Mouse (Mus musculus) heart, embryonic 13.5 days (tissue): ENCODE data around the gene Klrb1b. TPM values are rescaled to one million over a fixed set of nuclear protein-coding genes. Genes with fewer than 3 reads are reported as not detected.
"Not testable (repeated sequence)": the region's sequence is repeated elsewhere in the genome, so short reads cannot be mapped to it uniquely, and the experiment has no call there.

Experiments
- ATAC-seq: fragments of 200-750 bp; cut with Nextera tagmentation; 2 replicates; pipeline ENCODE4 v1.8.0; 2017; ENCODE audit warnings: moderate TSS enrichment; ENCODE audit not compliant: insufficient number of reproducible peaks, low FRiP score, low TSS enrichment; ENCODE audit errors: extremely low read depth
- H3K27ac ChIP-seq: fragments of 300-500 bp; sonication (generic); replicated peaks from 2 replicates; pipeline ENCODE4 v1.5.1; 2015; ENCODE audit warnings: moderate library complexity, mild to moderate bottlenecking, inconsistent platforms
- H3K27me3 ChIP-seq: fragments of 300-500 bp; sonication (generic); replicated peaks from 2 replicates; pipeline ENCODE4 v1.6.1; 2015; ENCODE audit warnings: mild to moderate bottlenecking, inconsistent platforms
- H3K36me3 ChIP-seq: fragments of 300-500 bp; sonication (generic); 2 replicates; pipeline ENCODE4 v1.6.1; 2015; ENCODE audit warnings: mild to moderate bottlenecking, inconsistent platforms
- H3K4me1 ChIP-seq: fragments of 300-500 bp; sonication (generic); 2 replicates; pipeline ENCODE4 v1.6.1; 2015; ENCODE audit warnings: inconsistent platforms
- H3K4me2 ChIP-seq: fragments of 300-500 bp; sonication (generic); 2 replicates; pipeline ENCODE4 v1.6.1; 2015; ENCODE audit warnings: inconsistent platforms, mild to moderate bottlenecking, moderate library complexity
- H3K4me3 ChIP-seq: fragments of 300-500 bp; sonication (generic); 2 replicates; pipeline ENCODE4 v1.5.1; 2015; ENCODE audit warnings: moderate library complexity, mild to moderate bottlenecking, inconsistent platforms
- H3K9ac ChIP-seq: fragments of 300-500 bp; sonication (generic); 2 replicates; pipeline ENCODE4 v1.6.1; 2015; ENCODE audit warnings: inconsistent platforms, mild to moderate bottlenecking, moderate library complexity
- H3K9me3 ChIP-seq: fragments of 300-500 bp; sonication (generic); 2 replicates; pipeline ENCODE4 v1.6.1; 2016; ENCODE audit warnings: inconsistent platforms
- WGBS: fragments of 180-500 bp; shearing (Covaris S2); methylation state at CpG from one replicate; pipeline ENCODE4 v1.1.7; 2015; ENCODE audit warnings: mixed read lengths; 5-methylcytosine and 5-hydroxymethylcytosine counted together
- polyA plus RNA-seq: library from polyadenylated mRNA; unstranded; fragments of >200 nt; fragmentation: Nextera tagmentation; extraction: Ambion mirVana; gene quantifications from 2 replicates; pipeline ENCODE4 v1.2.1, GENCODE M21; 2015

Klrb1b gene
- polyA plus RNA-seq, 1 experiment from 2014 or later: not detected

DNA sequence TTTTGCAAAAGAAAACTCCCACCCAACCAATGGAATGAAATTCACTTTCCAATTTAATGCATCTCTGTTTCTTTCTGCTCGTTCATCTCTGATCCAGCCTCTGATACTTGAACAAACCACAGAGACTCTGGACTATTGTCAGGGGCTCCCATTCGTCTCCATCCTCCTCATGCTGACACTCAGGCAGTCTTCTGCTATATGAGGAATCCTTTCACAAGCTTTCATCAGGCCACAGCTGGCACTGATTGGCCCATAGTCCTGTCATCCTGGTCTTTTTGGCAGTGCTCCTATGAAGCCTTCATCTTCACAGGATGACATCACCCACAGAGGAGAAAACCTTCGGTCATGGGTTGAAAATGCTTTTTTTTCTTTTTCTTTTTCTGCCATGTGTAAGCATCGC, 58.1 kb downstream of the Klrb1b start:
- H3K27ac ChIP-seq: no peak overlapping the region
- 64% methylated on average over 4 of the region's 4 CpGs for WGBS
- H3K4me2 ChIP-seq: no peak overlapping the region
- no peaks in the 10 kb centered on the region for H3K9me3 ChIP-seq
- ATAC-seq: no peak
- no peak overlapping the region for H3K9ac ChIP-seq
- no peaks in the 10 kb centered on the region for H3K36me3 ChIP-seq
- peaks cover 6% of the 10 kb centered on the region; the same call in 1 of the 2 replicates for H3K4me1 ChIP-seq
- no peak overlapping the region for H3K4me3 ChIP-seq
- no peaks in the 10 kb centered on the region for H3K27me3 ChIP-seq

GRCm38 (mm10) chr6:128766486-128767254, 59.5 kb downstream of the Klrb1b start:
- H3K9me3 ChIP-seq, H3K36me3 ChIP-seq, ATAC-seq, H3K9ac ChIP-seq, H3K4me1 ChIP-seq, H3K27me3 ChIP-seq, H3K27ac ChIP-seq, H3K4me2 ChIP-seq, H3K4me3 ChIP-seq: not testable (repeated sequence)
- WGBS: 64% methylated on average over 6 of the region's 6 CpGs

GRCm38 (mm10) chr6:128765211-128765610, 60.9 kb downstream of the Klrb1b start:
- no peak overlapping the region for H3K9ac ChIP-seq
- WGBS: 78% methylated on average over 1 of the region's 1 CpGs
- no peak for ATAC-seq
- H3K4me1 ChIP-seq: peaks cover 10% of the 10 kb centered on the region
- no peak overlapping the region for H3K4me3 ChIP-seq
- H3K4me2 ChIP-seq: no peak overlapping the region
- H3K27me3 ChIP-seq: no peaks in the 10 kb centered on the region
- H3K9me3 ChIP-seq: no peaks in the 10 kb centered on the region
- no peaks in the 10 kb centered on the region for H3K36me3 ChIP-seq
- no peak overlapping the region for H3K27ac ChIP-seq

DNA sequence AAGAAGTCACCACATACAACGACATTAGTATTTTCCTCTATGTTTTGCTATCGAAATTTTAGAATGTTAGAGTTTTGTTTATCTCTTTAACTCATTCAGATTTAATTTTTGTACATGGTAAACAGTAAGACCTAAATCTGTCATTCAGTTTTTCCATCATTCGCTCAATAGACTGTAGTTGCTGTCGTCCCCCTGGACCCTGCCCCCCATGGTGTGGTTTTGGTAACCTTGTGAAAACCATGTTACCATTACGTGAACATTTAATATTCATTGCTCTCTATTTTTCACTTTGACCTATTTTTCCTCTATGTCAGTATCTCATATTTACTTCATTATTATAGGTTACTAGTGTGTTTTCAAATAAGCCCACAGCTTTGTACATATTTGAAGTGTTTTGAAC, 61.5 kb downstream of the Klrb1b start:
- Histone ChIP-seq H3K36me3 (no peaks in the 10 kb centered on the region), H3K4me2 (peak overlapping the region; percentile 67), H3K27ac (no peak overlapping the region), H3K4me1 (peaks cover 10% of the 10 kb centered on the region), H3K9me3 (no peaks in the 10 kb centered on the region), H3K27me3 (no peaks in the 10 kb centered on the region), H3K4me3 (peak overlapping the region; percentile 62), H3K9ac (peak overlapping the region; percentile 70)
- 22% methylated on average over 5 of the region's 5 CpGs for WGBS
- no peak for ATAC-seq

GRCm38 (mm10) chr6:128763736-128764523, 62.2 kb downstream of the Klrb1b start:
- H3K9ac ChIP-seq: peak overlapping the region; percentile 82
- peaks cover 10% of the 10 kb centered on the region for H3K4me1 ChIP-seq
- no peaks in the 10 kb centered on the region for H3K27me3 ChIP-seq
- H3K9me3 ChIP-seq: no peaks in the 10 kb centered on the region
- H3K27ac ChIP-seq: peak overlapping the region; percentile 60; the same call in 1 of the 2 replicates
- peak; percentile 88 for ATAC-seq
- WGBS: 2% methylated on average over 30 of the region's 30 CpGs
- H3K4me2 ChIP-seq: peak overlapping the region; percentile 82
- peak overlapping the region; percentile 62 for H3K4me3 ChIP-seq
- no peaks in the 10 kb centered on the region for H3K36me3 ChIP-seq

Other genes starting within 250 kb of the Klrb1b start
- gene A2ml1, start 244.7 kb downstream of the Klrb1b start, polyA plus RNA-seq: 0.28 and 0.47 TPM in 2 replicates
- not detected in 2 replicates for gene Klrb1a, start 202.8 kb downstream of the Klrb1b start, polyA plus RNA-seq
- gene Clec2h, start 163.9 kb downstream of the Klrb1b start, polyA plus RNA-seq: not detected in 2 replicates
- not detected in 2 replicates for gene Klrb1, start 103.3 kb downstream of the Klrb1b start, polyA plus RNA-seq
- 0.15 TPM in 1 of 2 replicates, not detected in the other for gene Klrb1c, start 37.1 kb downstream of the Klrb1b start, polyA plus RNA-seq
- not detected in 2 replicates for gene Gm44511, start within 50 bp of the Klrb1b start, polyA plus RNA-seq
- not detected in 2 replicates for gene Clec2i, start 61.3 kb upstream of the Klrb1b start, polyA plus RNA-seq
- 0.45 and 0.60 TPM in 2 replicates for gene BC035044, start 64.8 kb upstream of the Klrb1b start, polyA plus RNA-seq
- not detected in 2 replicates for gene Clec2g, start 108.0 kb upstream of the Klrb1b start, polyA plus RNA-seq
- gene Klrb1f, start 219.6 kb upstream of the Klrb1b start, polyA plus RNA-seq: not detected in 2 replicates